ENCODE assay signal across 8 mouse cellular contexts in the genomic region with DNA sequence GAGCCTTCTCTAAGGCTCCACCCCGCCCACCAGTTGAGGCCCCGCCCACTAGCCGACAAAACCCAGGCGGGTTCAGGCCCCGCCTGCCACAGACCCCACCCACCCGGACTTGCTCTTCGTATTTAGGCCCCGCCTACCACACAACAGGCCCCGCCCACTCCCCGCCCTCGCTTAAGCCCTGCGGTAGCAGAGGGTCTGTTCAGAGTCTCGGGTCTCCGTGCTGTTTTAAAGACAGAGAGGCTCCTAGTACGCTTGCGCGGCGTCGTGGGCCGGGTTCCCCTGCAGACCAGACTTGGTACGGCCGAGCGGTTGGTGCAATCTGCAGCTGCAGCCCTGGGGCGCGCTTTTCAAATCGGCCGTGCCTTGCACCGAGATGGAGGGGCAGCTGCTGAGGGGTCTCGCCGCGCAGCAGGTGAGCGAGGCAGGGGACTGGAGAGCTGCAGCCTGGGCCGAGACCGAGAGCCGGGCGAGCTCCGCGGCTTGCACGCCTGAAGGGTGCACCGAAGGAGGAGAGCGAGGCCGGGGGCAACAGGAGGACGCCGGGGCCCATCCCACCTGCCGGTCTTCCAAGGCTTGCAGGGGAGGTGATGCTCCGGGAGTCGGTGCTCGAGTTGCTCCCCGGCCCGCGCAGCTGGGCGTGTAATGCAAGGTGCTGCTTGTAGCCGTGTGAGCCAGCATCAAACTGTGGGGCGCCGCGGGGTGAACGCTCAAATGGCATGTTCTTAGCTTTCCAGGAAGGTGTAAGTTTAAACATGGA. TPM values are rescaled to one million over a fixed set of nuclear protein-coding genes. Genes with fewer than 3 reads are reported as not detected.
A peak's percentile ranks its signal among the peaks of the same experiment; 100 is the strongest.
DNase-seq lines count a peak whose midpoint lies in the region; ATAC-seq and TF ChIP-seq lines count a peak whose summit lies in the region.

A gene (plus strand): TSS at position 170 of the 757 bp plus-strand sequence.

- no peaks in the 10 kb centered on the region for H3K36me3 ChIP-seq in lung, embryonic 16.5 days (ENCODE audit: control insufficient read depth, insufficient read depth, low read length)
- no peaks in the 10 kb centered on the region for H3K36me3 ChIP-seq in thymus, adult 2 months (ENCODE audit: control insufficient read depth, insufficient read depth, low read length)

- TF ChIP-seq POLR2A in thymus, adult 2 months (IDR thresholded peaks at IDR 0.05; ENCODE audit: control insufficient read depth, extremely low read depth, insufficient read depth, low read length, poor library complexity) = peak; percentile 53; the same call in 1 of the 2 replicates

- ATAC-seq in hematopoietic stem cell, adult 5-6 weeks (replicated peaks in 1 of 2; ENCODE audit: insufficient read depth in 1 of 2, low FRiP score in 2 of 2, low TSS enrichment in 1 of 2, low read depth in 1 of 2, poor library complexity in 2 of 2, severe bottlenecking in 2 of 2) = peak; percentile 89 to 96
- peak; percentile 97 for ATAC-seq in lung, embryonic 16.5 days (ENCODE audit: low read depth)

- no peaks in the 10 kb centered on the region for H3K9me3 ChIP-seq in lung, embryonic 16.5 days (ENCODE audit: control insufficient read depth, low read length)

- H3K4me1 ChIP-seq in lung, embryonic 16.5 days (replicated peaks; ENCODE audit: control insufficient read depth, insufficient read depth, low read length) = peaks cover 10% of the 10 kb centered on the region
- peaks cover 13% of the 10 kb centered on the region for H3K4me1 ChIP-seq in thymus, adult 2 months (replicated peaks; ENCODE audit: control insufficient read depth, insufficient read depth, low read length)

- H3K27me3 ChIP-seq in lung, embryonic 16.5 days (ENCODE audit: control insufficient read depth, insufficient read depth, low read depth, low read length) = no peaks in the 10 kb centered on the region
- H3K27me3 ChIP-seq in thymus, adult 2 months (ENCODE audit: control insufficient read depth, insufficient read depth, low read length) = no peaks in the 10 kb centered on the region

- under 1% methylated on average over 56 of the region's 57 CpGs for WGBS in lung, embryonic 16.5 days
- WGBS in thymus, adult 2 months = under 1% methylated on average over 57 of the region's 57 CpGs

- peak; percentile 98 for DNase-seq in Muller cell, postnatal 12 days (ENCODE audit: inconsistent ontology term)
- DNase-seq in cerebellum, adult 8-10 months = peak; percentile 60
- DNase-seq in forelimb bud, embryonic 11.5 days (ENCODE audit: low read depth, low spot score) = peak; percentile 96
- peak; percentile 90 for DNase-seq in layer of hippocampus, adult 9-11 months
- DNase-seq in ovary, adult 18-20 months (ENCODE audit: low spot score) = peak; percentile 82
- peak; percentile 93 for DNase-seq in thymus, adult 2 months

- H3K9ac ChIP-seq in lung, embryonic 16.5 days (ENCODE audit: low read length) = peak within 1 kb of the TSS; percentile 84

- peak within 1 kb of the TSS; percentile 71 for H3K27ac ChIP-seq in lung, embryonic 16.5 days (ENCODE audit: low read length)
- H3K27ac ChIP-seq in thymus, adult 2 months (ENCODE audit: control insufficient read depth, insufficient read depth, low read length) = no peak within 1 kb of the TSS

- H3K4me2 ChIP-seq in lung, embryonic 16.5 days (ENCODE audit: low read depth, low read length) = peak within 1 kb of the TSS; percentile 95

- peak; percentile 17; the same call in 1 of the 2 replicates for TF ChIP-seq CTCF in thymus, adult 2 months (IDR thresholded peaks at IDR 0.05; ENCODE audit: borderline replicate concordance, control insufficient read depth, extremely low read depth, insufficient read depth, low read length, poor library complexity)

- H3K4me3 ChIP-seq in lung, embryonic 16.5 days (ENCODE audit: low read length) = peak within 1 kb of the TSS; percentile 89
- peak within 1 kb of the TSS; percentile 81 for H3K4me3 ChIP-seq in thymus, adult 2 months (ENCODE audit: control insufficient read depth, insufficient read depth, low read length)

RNA-seq across cellular contexts. Expression of the gene that starts here (rescaled TPM):
- total RNA-seq in hematopoietic stem cell, adult 5-6 weeks (2017) = 5.2 and 10.2 TPM in 2 replicates
- polyA plus RNA-seq in lung, embryonic 16.5 days (2015; fragmentation: Nextera tagmentation; extraction: Ambion mirVana) = 14.5 and 14.6 TPM in 2 replicates
- polyA plus RNA-seq in thymus, adult 2 months (2012; rRNA removed) = 4.2 and 6.6 TPM in 2 replicates
